Mouse (Mus musculus): ENCODE measurements around the gene Ryr2.

GRCm38 (mm10) chr13:12084112-12084475, 22.7 kb downstream of the Ryr2 start:
- no peak for TF ChIP-seq POLR2A (IDR thresholded peaks at IDR 0.05; ENCODE audit: low read depth, low read length)
- no peak for TF ChIP-seq CTCF (conservative IDR thresholded peaks at IDR 0.05; ENCODE audit: insufficient read depth, insufficient read length, low read depth, low read length)

Measured in kidney, adult 2 months (tissue).